Comparison of ENCODE assay signal across 14 mouse cellular contexts in the genomic region with DNA sequence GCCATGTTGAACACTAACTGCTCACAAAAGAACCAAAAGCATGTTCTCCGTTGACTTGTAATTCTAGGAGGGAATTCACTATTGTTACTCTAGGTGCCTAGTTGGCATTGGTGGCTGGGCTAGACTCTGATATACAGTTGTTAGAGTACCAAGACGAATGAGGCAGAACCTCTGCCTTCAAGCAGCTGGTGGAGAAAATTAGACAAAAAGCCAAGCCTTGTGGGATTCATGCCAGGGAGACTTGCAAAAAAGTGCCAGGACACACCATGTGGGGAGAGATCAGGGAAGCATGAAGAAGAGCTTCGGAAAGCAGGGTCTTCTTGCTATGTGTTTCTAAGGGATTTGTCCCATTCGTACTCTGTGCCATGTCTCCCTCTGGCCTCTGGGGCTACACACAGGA.
A peak's percentile ranks its signal among the peaks of the same experiment; 100 is the strongest.
DNase-seq lines count a peak whose midpoint lies in the region.
"Had no signal": no experiment of that assay in that cellular context is flagged by ENCODE, and none has a peak within 500 bp of the region (broad histone marks: within the 10 kb centered on the region; RNA-seq: fewer than 3 reads in every experiment).

No protein-coding gene starts in this region.

- peak; percentile 70 to 74 for DNase-seq in cerebellum, postnatal 10 days
- DNase-seq in cerebellum, postnatal 25 days, result no peak
- peak; percentile 76 for DNase-seq in heart, adult 11 months
- DNase-seq in heart, adult 8-10 months (ENCODE audit: low spot score), result no peak
- peak; percentile 2 for DNase-seq in lung, postnatal 10 days
- no peak for DNase-seq in lung, postnatal 14 days
- DNase-seq: adrenal gland, adult 8-10 months; adrenal gland, postnatal 14 days; adrenal gland, postnatal 36 days; B cell, adult 2 months; cerebellum, adult 11-12 months; cerebellum, adult 2 months; cerebellum, adult 9-11 months; forebrain, postnatal 0 days had no signal

Comparison
In these comparisons a context has a peak if more than half of its experiments do, and no peak if none do; other contexts are left out.
1. DNase-seq: peak in cerebellum, postnatal 10 days (2 of 2), heart, adult 11 months (single experiment) and lung, postnatal 10 days (single experiment); none in cerebellum, postnatal 25 days (0 of 2), heart, adult 8-10 months (single experiment) and lung, postnatal 14 days (single experiment).